Mouse (Mus musculus) heart, adult 10 weeks (tissue): Measurements from ENCODE around the gene Fbxw9. TPM values are rescaled to one million over a fixed set of nuclear protein-coding genes. Genes with fewer than 3 reads are reported as not detected.

Source experiments
- polyA plus RNA-seq: library from polyadenylated mRNA; stranded (reverse); fragments of 350-450 nt; fragmentation: Illumina TruSeq; extraction: RNeasy Lipid Tissue Mini Kit (QIAGEN cat#74804); gene quantifications from one replicate; pipeline ENCODE4 v1.2.3, GENCODE M21; 2014; ENCODE audit warnings: low read depth, low replicate concordance

The Fbxw9 gene
- polyA plus RNA-seq, result 4.0 TPM

GRCm38 (mm10) chr8:85059879-85060616 lies at the start of gene Fbxw9:
Gene Fbxw9, plus strand, starts transcription at chr8:85060055.

GRCm38 (mm10) chr8:85014431-85014830 lies 45.4 kb upstream of the Fbxw9 start, which contains the start of gene Best2:
Gene Best2, minus strand, starts transcription at chr8:85014531.

DNA sequence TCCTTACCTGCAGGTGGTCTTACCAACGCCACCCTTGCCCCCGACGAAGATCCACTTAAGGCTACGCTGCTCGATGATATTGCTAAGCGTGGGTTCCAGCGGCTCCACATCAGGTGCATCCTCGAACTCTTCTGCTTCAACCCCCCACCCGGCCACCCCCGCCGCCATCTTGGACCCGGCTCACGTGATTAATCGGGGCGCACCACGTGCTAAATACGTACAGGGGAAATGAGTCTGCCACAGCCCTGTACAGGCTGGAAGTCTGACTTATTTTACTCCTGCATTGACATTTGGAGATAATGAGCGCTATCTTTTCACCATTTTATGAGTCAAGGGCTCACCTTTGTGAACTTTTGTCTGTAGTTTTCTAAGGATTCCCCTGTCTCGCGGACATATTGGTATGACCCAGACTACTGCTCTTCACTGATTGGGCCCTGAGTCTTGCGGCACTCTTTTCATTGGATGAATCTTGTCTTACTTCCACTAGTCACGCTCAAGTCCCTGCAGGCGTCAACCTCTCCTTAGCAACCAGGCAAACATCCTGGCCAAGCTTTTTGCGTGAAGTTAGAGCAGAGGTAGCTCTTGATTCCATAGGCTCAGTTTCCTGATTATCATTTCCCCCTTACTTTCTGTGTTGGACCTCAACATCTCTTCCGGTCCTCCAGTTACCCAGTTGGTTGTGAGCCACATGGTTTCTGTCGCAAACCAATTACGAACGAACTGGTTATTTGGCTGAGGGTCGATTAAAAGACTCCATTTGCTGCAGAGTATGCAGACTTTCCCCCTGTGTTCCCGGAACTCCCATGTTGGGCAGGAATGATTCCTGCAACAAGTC lies 34.5 kb upstream of the Fbxw9 start, which contains the start of gene Asna1:
Asna1 (minus strand) TSS at position 184 of the 835 bp plus-strand sequence.

DNA sequence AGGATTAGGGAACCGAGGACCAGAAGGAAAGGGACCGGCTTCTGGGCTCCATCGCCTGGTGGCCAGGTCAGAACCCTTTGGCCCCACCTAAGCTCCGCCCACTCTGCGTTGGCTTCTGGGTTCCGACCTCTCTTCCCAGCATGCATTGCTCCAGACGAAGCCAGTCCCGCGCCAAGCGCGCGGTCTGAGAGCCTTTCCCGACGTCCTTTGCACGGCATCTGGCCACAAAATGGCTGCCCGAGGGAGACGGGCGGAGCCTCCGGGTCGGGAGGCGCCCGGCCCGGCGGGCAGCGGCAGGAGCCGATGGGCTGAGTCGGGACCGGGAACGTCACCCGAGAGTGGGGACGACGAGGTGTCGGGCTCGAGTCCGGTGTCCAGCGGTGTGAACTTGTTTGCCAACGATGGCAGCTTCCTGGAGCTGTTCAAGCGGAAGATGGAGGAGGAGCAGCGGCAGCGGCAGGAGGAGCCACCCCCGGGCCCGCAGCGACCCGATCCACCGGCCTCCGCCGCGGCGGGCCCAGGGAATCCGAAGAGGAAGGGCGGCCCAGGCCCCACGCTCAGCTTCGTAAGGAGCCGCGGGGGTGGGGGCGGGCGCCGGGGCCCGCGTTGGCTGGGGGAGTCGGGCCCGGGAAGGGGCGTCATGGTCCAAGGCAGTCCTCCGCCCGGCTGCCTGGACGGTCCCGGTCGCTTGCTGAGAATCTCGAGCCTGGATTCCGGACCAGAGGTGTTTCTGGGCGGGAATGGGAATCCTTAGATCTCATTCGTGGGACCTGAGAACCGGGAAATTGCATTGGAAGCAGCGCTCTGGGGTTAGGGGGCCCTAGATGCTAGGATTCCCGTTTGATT lies 33.0 kb upstream of the Fbxw9 start, which contains the start of gene Trir:
Trir (plus strand) TSS at position 154 of the 846 bp plus-strand sequence.

DNA sequence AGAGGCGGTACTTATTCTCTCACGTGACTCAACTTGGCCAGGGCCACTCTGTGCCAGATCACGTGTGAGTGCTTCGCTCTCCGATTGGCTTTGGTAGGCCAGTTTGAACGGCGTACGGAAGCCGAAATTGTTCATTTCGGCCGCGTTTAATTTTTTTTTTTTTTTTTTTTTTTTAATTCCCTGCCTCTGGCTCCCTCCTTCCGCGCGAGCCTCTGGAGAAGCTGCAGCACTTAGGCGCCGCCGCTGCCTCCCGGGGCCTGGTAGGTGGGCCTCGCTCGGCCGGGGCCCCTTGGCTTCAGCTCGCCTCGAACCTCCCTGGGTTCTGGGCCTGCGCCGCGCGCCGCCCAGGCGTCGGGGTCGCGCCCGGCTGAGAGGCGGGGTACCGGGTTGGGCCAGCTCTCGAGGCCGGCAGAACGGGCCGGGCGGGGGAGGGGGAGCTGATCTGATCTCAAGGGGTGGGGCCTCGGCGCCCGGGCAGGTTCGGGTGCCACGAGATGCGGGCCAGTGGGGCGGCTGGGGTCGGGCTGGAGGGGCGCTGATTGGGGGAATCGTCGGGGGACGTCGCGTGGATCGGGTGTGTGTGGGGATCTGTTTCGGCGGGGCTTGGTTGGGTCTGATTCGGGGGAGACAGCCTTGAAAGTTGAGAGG lies 23.0 kb upstream of the Fbxw9 start, which contains the start of gene Tnpo2:
Tnpo2 (plus strand) TSS at position 198 of the 648 bp plus-strand sequence.

DNA sequence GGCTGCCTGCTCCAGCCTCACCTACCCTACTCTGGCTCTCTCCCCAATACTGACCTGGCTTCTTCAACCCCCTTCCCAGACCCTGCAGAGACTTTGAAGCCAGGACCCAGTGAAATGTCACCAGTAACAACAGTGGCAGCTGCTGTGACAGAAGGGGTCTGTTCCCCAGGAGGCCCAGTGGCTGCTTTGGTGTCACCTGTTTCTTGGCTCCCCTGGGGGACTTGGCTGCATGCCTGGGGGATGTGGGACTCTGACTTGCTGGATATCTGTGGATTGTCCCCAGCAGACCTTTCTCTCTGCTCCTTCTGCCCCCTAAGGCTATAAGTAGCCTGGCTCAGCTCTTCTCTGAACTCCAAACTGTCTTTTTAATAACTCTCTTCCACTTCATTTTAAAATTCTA lies 8.1 kb downstream of the Fbxw9 start, which contains the start of gene Gm5741:
Gm5741 (minus strand) TSS at position 1 of the 400 bp plus-strand sequence.

GRCm38 (mm10) chr8:85071514-85072281 lies 11.8 kb downstream of the Fbxw9 start, which contains the start of gene Dhps:
Gene Dhps, plus strand, starts transcription at chr8:85071757.

DNA sequence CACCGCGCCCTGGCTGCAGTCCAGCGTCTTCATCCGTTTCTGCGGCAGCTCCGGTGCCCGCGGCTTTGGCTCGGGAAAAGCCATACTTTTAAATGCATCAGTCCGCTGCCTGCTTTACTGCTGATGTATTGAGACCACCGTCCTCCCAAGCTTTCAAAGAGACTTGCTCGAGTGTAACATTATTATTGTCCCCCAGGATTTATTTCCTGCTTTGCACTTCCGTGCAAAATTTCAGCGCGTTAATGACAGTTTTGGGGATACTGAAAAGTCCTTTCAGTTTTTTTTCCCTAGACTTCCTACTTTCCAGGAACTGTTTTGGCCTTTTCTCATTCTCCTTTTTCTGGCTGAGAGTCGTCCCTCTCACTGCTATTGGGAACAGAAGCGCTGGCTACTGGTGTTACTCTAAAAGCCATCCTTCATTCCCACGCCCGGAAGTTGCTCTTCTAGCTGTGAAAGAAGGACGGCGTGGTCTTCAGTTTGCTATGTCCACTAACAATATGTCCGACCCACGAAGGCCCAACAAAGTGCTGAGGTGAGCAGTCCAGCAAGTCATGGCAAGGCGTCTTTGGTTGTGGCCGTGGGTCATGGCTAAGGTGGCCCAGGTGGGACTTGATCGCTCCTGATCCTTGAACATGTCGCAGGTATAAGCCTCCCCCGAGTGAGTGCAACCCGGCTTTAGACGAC lies 20.8 kb downstream of the Fbxw9 start, which contains the start of gene Wdr83os:
Wdr83os (plus strand) TSS at position 209 of the 684 bp plus-strand sequence.

GRCm38 (mm10) chr8:85081216-85081555 lies 21.3 kb downstream of the Fbxw9 start, which contains the start of gene Wdr83:
Gene Wdr83, minus strand, starts transcription at chr8:85081306.

DNA sequence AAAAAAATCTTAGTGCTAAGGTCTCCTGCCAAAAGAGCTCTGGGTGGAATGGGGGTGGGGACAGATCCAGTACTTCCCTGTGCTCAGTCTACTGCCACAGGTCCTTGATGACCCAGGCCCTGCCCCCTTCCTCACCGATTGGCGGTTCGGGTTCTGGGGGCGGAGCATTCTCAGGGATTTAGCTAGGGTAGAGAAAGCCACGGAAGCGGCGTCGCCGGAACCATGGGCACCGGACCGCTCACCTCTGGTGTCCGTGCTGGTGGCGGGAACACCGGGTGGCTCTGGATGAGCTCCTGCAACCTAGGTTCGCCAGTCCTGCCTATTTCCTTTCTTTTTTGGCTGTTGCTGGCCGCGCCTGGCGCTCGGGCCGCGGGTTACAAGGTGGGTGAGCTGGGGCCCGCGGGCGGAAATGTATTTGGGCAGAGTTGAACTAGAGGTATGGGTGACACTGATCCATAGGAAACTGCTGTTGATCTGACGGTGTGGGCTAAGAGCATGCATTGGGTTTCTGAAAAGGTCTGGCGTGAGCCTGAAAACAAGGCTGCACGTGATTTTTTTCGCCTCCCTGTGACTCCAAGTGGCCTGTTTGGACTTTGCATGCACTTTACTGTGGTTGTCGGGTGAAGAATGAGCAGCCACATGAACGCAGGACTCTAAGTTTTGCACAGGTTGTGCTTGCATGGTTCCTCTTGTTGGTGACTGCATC lies 23.4 kb downstream of the Fbxw9 start, which contains the start of gene Man2b1:
Man2b1 (plus strand) TSS at position 163 of the 706 bp plus-strand sequence.

Other genes with a start within 250 kb of the Fbxw9 start
- gene Dand5, start 237.2 kb upstream of the Fbxw9 start, polyA plus RNA-seq, result 14.0 TPM
- 28.8 TPM for gene Gadd45gip1, start 228.5 kb upstream of the Fbxw9 start, polyA plus RNA-seq
- gene Rad23a, start 219.4 kb upstream of the Fbxw9 start, polyA plus RNA-seq, result 101 TPM
- 330 TPM for gene Calr, start 213.1 kb upstream of the Fbxw9 start, polyA plus RNA-seq
- gene Farsa, start 203.1 kb upstream of the Fbxw9 start, polyA plus RNA-seq, result 26.7 TPM
- 0.92 TPM for gene Syce2, start 187.9 kb upstream of the Fbxw9 start, polyA plus RNA-seq
- 84.6 TPM for gene Gcdh, start 166.1 kb upstream of the Fbxw9 start, polyA plus RNA-seq
- 0.29 TPM for gene Klf1, start 158.1 kb upstream of the Fbxw9 start, polyA plus RNA-seq
- gene Dnase2a, start 151.5 kb upstream of the Fbxw9 start, polyA plus RNA-seq, result 9.4 TPM
- 0.13 TPM for gene Mast1, start 122.7 kb upstream of the Fbxw9 start, polyA plus RNA-seq
- gene Rtbdn, start 113.1 kb upstream of the Fbxw9 start, polyA plus RNA-seq, result not detected
- gene Gm49661, start 90.6 kb upstream of the Fbxw9 start, polyA plus RNA-seq, result not detected
- gene Prdx2, start 90.5 kb upstream of the Fbxw9 start, polyA plus RNA-seq, result 451 TPM
- 30.6 TPM for gene Rnaseh2a, start 90.3 kb upstream of the Fbxw9 start, polyA plus RNA-seq
- gene Junb, start 81.3 kb upstream of the Fbxw9 start, polyA plus RNA-seq, result 16.7 TPM
- gene Hook2, start 69.5 kb upstream of the Fbxw9 start, polyA plus RNA-seq, result 3.5 TPM
- gene Best2, start 45.5 kb upstream of the Fbxw9 start, polyA plus RNA-seq, result not detected
- gene Asna1, start 34.8 kb upstream of the Fbxw9 start, polyA plus RNA-seq, result 85.3 TPM
- 63.4 TPM for gene Trir, start 33.2 kb upstream of the Fbxw9 start, polyA plus RNA-seq
- gene Tnpo2, start 23.1 kb upstream of the Fbxw9 start, polyA plus RNA-seq, result 18.9 TPM
- gene Gm5741, start 7.9 kb downstream of the Fbxw9 start, polyA plus RNA-seq, result not detected
- gene Dhps, start 11.7 kb downstream of the Fbxw9 start, polyA plus RNA-seq, result 30.4 TPM
- gene Wdr83os, start 20.7 kb downstream of the Fbxw9 start, polyA plus RNA-seq, result 54.9 TPM
- gene Wdr83, start 21.3 kb downstream of the Fbxw9 start, polyA plus RNA-seq, result 42.4 TPM
- 28.3 TPM for gene Man2b1, start 23.2 kb downstream of the Fbxw9 start, polyA plus RNA-seq
- 2.2 TPM for gene Zfp791, start 63.0 kb downstream of the Fbxw9 start, polyA plus RNA-seq
- gene Cks1brt, start 91.9 kb downstream of the Fbxw9 start, polyA plus RNA-seq, result not detected
- gene Olfr371, start 165.9 kb downstream of the Fbxw9 start, polyA plus RNA-seq, result not detected
- 13.2 TPM for gene Orc6, start 239.6 kb downstream of the Fbxw9 start, polyA plus RNA-seq
- 77.9 TPM for gene Vps35, start 239.7 kb downstream of the Fbxw9 start, polyA plus RNA-seq